In the genomic region with DNA sequence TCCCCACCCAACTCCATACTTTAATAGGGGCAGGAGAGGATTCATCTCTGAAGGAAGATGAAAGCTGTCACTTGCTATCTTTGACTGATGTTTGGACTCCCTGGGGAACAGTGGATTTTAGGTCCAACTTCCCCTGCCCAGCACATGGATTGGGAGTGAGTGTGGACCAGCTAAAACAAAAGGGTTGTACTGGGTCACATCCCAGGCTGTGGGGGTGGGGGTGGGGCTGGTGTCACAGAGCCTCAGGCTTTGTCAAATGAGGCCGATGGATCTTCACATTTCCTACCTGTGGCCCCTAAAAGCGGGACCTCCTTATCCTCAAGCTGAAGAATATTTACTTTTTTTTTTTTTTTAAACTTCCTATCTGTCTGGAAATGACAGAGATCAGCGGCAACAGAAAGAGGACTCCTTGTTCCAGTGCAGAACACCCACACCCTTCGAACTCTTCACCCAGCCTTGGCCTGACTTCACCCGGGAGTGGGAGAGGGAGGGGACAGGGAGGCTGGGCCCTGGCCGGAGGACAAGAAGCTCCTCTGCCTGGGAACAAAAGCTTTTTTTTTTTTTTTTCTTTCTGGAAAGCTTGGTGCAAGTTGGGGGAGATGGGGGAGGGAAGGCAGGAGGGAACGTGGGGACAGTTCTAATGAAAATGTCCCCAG, we compare ENCODE assay signal across 7 mouse cellular contexts. TPM values are rescaled to one million over a fixed set of nuclear protein-coding genes. Genes with fewer than 3 reads are reported as not detected.
DNase-seq lines count a peak whose midpoint lies in the region; ATAC-seq and TF ChIP-seq lines count a peak whose summit lies in the region.

No protein-coding gene starts in this region.

- peak overlapping the region; percentile 23; the same call in 1 of the 2 replicates for H3K27ac ChIP-seq in spleen, adult 2 months (ENCODE audit: insufficient read depth, low read length)
- no peak overlapping the region for H3K27ac ChIP-seq in intestine, postnatal 0 days (ENCODE audit: low read depth, low read length)

- no peak for TF ChIP-seq CTCF in spleen, adult 2 months (IDR thresholded peaks at IDR 0.05; ENCODE audit: extremely low read depth, insufficient read depth, insufficient read length, insufficient replicate concordance)
- no peak for TF ChIP-seq CTCF in intestine, postnatal 0 days (IDR thresholded peaks at IDR 0.05; ENCODE audit: low read depth)

- H3K36me3 ChIP-seq in spleen, adult 2 months (ENCODE audit: control insufficient read depth, insufficient read depth, low read length), result no peaks in the 10 kb centered on the region
- no peaks in the 10 kb centered on the region for H3K36me3 ChIP-seq in intestine, postnatal 0 days (ENCODE audit: control insufficient read depth, insufficient read depth)

- intact Hi-C loops in left cerebral cortex, postnatal 4 days (cut with DNase I), result no loop called here

- H3K9me3 ChIP-seq in intestine, postnatal 0 days (ENCODE audit: control insufficient read depth), result peaks cover 8% of the 10 kb centered on the region; the same call in 1 of the 2 replicates

- H3K9ac ChIP-seq in intestine, postnatal 0 days (ENCODE audit: low read depth, low read length), result no peak overlapping the region

- WGBS in spleen, adult 2 months, result 74% methylated on average over 7 of the region's 7 CpGs
- WGBS in intestine, postnatal 0 days, result 16% methylated on average over 7 of the region's 7 CpGs

- no peaks in the 10 kb centered on the region for H3K4me1 ChIP-seq in spleen, adult 2 months (ENCODE audit: control insufficient read depth, insufficient read depth, insufficient read length)
- H3K4me1 ChIP-seq in intestine, postnatal 0 days (replicated peaks; ENCODE audit: control insufficient read depth, insufficient read depth, low read length), result no peaks in the 10 kb centered on the region

- TF ChIP-seq POLR2A in spleen, adult 2 months (IDR thresholded peaks at IDR 0.05; ENCODE audit: low read depth, low read length), result no peak

- no peak overlapping the region for H3K4me2 ChIP-seq in intestine, postnatal 0 days (replicated peaks; ENCODE audit: low read depth)

- ATAC-seq in intestine, postnatal 0 days, result no peak

- H3K4me3 ChIP-seq in spleen, adult 2 months (ENCODE audit: extremely low read depth, insufficient read depth, insufficient read length), result no peak overlapping the region
- no peak overlapping the region for H3K4me3 ChIP-seq in intestine, postnatal 0 days (ENCODE audit: low read depth, low read length)

- no peak for DNase-seq in spleen, adult 2 months (ENCODE audit: low read depth in 1 of 2, low spot score in 2 of 2)
- no peak for DNase-seq in spleen, adult 12 weeks (ENCODE audit: low spot score)
- peak; percentile 23 for DNase-seq in embryo, embryonic 9.5 days (ENCODE audit: extremely low spot score)
- DNase-seq in kidney, postnatal 14 days, result peak; percentile 89
- DNase-seq in urinary bladder, postnatal 36 days (ENCODE audit: low spot score in 2 of 2), result peak; percentile 54 to 85
- no peak for DNase-seq in left cerebral cortex, postnatal 4 days

- no peaks in the 10 kb centered on the region for H3K27me3 ChIP-seq in spleen, adult 2 months (ENCODE audit: control insufficient read depth, insufficient read depth, low read length)
- H3K27me3 ChIP-seq in intestine, postnatal 0 days (replicated peaks; ENCODE audit: control insufficient read depth, insufficient read depth, low read length), result no peaks in the 10 kb centered on the region

RNA-seq across cellular contexts. Expression of a gene that starts 14.8 kb away (rescaled TPM):
- 24.2 and 31.1 TPM in 2 replicates for polyA plus RNA-seq in spleen, adult 2 months (2012; rRNA removed)
- total RNA-seq in left cerebral cortex, postnatal 4 days (2021), result 10 to 100 TPM; 56.9 to 60.6 TPM
- polyA plus RNA-seq in intestine, postnatal 0 days (2015; fragmentation: Nextera tagmentation; extraction: Ambion mirVana), result 3.2 and 3.8 TPM in 2 replicates

RNA-seq across cellular contexts. Expression of a gene that starts 47.4 kb away (rescaled TPM):
- 33.2 and 50.3 TPM in 2 replicates for polyA plus RNA-seq in spleen, adult 2 months (2012; rRNA removed)
- 100 to 1,000 TPM; 124 to 127 TPM for total RNA-seq in left cerebral cortex, postnatal 4 days (2021)
- polyA plus RNA-seq in intestine, postnatal 0 days (2015; fragmentation: Nextera tagmentation; extraction: Ambion mirVana), result 10.0 and 10.7 TPM in 2 replicates

RNA-seq across cellular contexts. Expression of a gene that starts 58.2 kb away (rescaled TPM):
- polyA plus RNA-seq in spleen, adult 2 months (2012; rRNA removed), result not detected in 2 replicates
- total RNA-seq in left cerebral cortex, postnatal 4 days (2021), result 10 to 100 TPM; 15.8 to 19.0 TPM
- 0.46 and 0.55 TPM in 2 replicates for polyA plus RNA-seq in intestine, postnatal 0 days (2015; fragmentation: Nextera tagmentation; extraction: Ambion mirVana)

Comparison
In these comparisons a context has a peak if more than half of its experiments do, and no peak if none do; other contexts are left out.
1. DNase-seq: peak in embryo, embryonic 9.5 days (single experiment), kidney, postnatal 14 days (single experiment) and urinary bladder, postnatal 36 days (2 of 2); none in spleen, adult 2 months (0 of 2), spleen, adult 12 weeks (single experiment) and left cerebral cortex, postnatal 4 days (single experiment).